Mouse (Mus musculus) spleen, adult 2 months (tissue): ENCODE data around the gene Slco4a1. TPM values are rescaled to one million over a fixed set of nuclear protein-coding genes. Genes with fewer than 3 reads are reported as not detected.

Source experiments
- DNase-seq, 2 experiments: peaks; one replicate each; pipeline versions ENCODE4 v3.0.0 to v3.0.0-alpha.2; 2012 to 2021; ENCODE audit warnings: low spot score in 2 of 2, low read depth in 1 of 2
- H3K27ac ChIP-seq: fragments of 200-500 bp; 2 replicates; pipeline ENCODE4 v1.5.1; 2012; ENCODE audit warnings: low read length, inconsistent platforms; ENCODE audit not compliant: insufficient read depth
- H3K27me3 ChIP-seq: fragments of 200-500 bp; 2 replicates; pipeline ENCODE4 v1.6.1; 2012; ENCODE audit warnings: mild to moderate bottlenecking, moderate library complexity, low read length, inconsistent platforms; ENCODE audit not compliant: control insufficient read depth, insufficient read depth
- H3K36me3 ChIP-seq: fragments of 200-500 bp; 2 replicates; pipeline ENCODE4 v1.6.1; 2012; ENCODE audit warnings: mild to moderate bottlenecking, low read length, inconsistent platforms; ENCODE audit not compliant: control insufficient read depth, insufficient read depth
- H3K4me1 ChIP-seq: fragments of 200-500 bp; 2 replicates; pipeline ENCODE4 v1.6.1; 2011; ENCODE audit warnings: inconsistent platforms; ENCODE audit not compliant: control insufficient read depth, insufficient read depth, insufficient read length
- H3K4me3 ChIP-seq: fragments of 200-500 bp; 2 replicates; pipeline ENCODE4 v1.5.1; 2011; ENCODE audit warnings: mild to moderate bottlenecking, inconsistent platforms; ENCODE audit not compliant: insufficient read depth, insufficient read length; ENCODE audit errors: extremely low read depth
- CTCF ChIP-seq: fragments of 200-500 bp; IDR thresholded peaks from 2 replicates; pipeline ENCODE4 v1.5.1; 2011; ENCODE audit warnings: mild to moderate bottlenecking, inconsistent platforms; ENCODE audit not compliant: insufficient read depth, insufficient read length, insufficient replicate concordance; ENCODE audit errors: extremely low read depth
- POLR2A ChIP-seq: fragments of 200-500 bp; IDR thresholded peaks from 2 replicates; pipeline ENCODE4 v1.6.1; 2011; ENCODE audit warnings: low read depth, low read length, inconsistent platforms
- WGBS: fragments of 180-500 bp; shearing (Covaris S2); methylation state at CpG from one replicate; pipeline ENCODE4 v1.1.7; 2018; 5-methylcytosine and 5-hydroxymethylcytosine counted together
- polyA plus RNA-seq: library from polyadenylated mRNA; depleted of rRNA; stranded (reverse); fragments of >200 nt; gene quantifications from 2 replicates; pipeline ENCODE4 v1.2.3, GENCODE M21; 2012

Gene Slco4a1
- polyA plus RNA-seq, 1 experiment, result 8.1 TPM

GRCm38 (mm10) chr2:180500726-180501125, 44.7 kb downstream of the Slco4a1 start:
- H3K4me3 ChIP-seq, result no peak overlapping the region
- no peak for DNase-seq
- H3K36me3 ChIP-seq, result no peaks in the 10 kb centered on the region
- TF ChIP-seq CTCF (no peak), POLR2A (no peak)
- 43% methylated on average over 13 of the region's 13 CpGs for WGBS
- H3K27ac ChIP-seq, result no peak overlapping the region
- H3K4me1 ChIP-seq, result no peaks in the 10 kb centered on the region
- H3K27me3 ChIP-seq, result peaks cover 3% of the 10 kb centered on the region; the same call in 1 of the 2 replicates

GRCm38 (mm10) chr2:180501217-180501967, 45.3 kb downstream of the Slco4a1 start:
- no peak overlapping the region for H3K4me3 ChIP-seq
- H3K36me3 ChIP-seq, result no peaks in the 10 kb centered on the region
- H3K27ac ChIP-seq, result no peak overlapping the region
- WGBS, result 46% methylated on average over 9 of the region's 9 CpGs
- H3K27me3 ChIP-seq, result peaks cover 3% of the 10 kb centered on the region; the same call in 1 of the 2 replicates
- no peak for TF ChIP-seq POLR2A
- TF ChIP-seq CTCF, result no peak
- no peak for DNase-seq
- H3K4me1 ChIP-seq, result no peaks in the 10 kb centered on the region

GRCm38 (mm10) chr2:180506281-180506680, 50.2 kb downstream of the Slco4a1 start:
- Histone ChIP-seq H3K27me3 (no peaks in the 10 kb centered on the region), H3K4me3 (no peak overlapping the region), H3K36me3 (no peaks in the 10 kb centered on the region), H3K4me1 (no peaks in the 10 kb centered on the region), H3K27ac (no peak overlapping the region)
- TF ChIP-seq POLR2A, result no peak
- no peak for TF ChIP-seq CTCF
- DNase-seq, result no peak
- WGBS, result 82% methylated on average over 5 of the region's 5 CpGs

- 84% methylated on average over 14 of the region's 14 CpGs for WGBS
- no peaks in the 10 kb centered on the region for H3K36me3 ChIP-seq
- no peaks in the 10 kb centered on the region for H3K4me1 ChIP-seq
- H3K4me3 ChIP-seq, result no peak overlapping the region
- H3K27ac ChIP-seq, result no peak overlapping the region
- no peak for DNase-seq
- H3K27me3 ChIP-seq, result no peaks in the 10 kb centered on the region
- TF ChIP-seq CTCF (no peak), POLR2A (no peak)
These were observed 52.5 kb downstream of the Slco4a1 start for GRCm38 (mm10) chr2:180508455-180509115.

GRCm38 (mm10) chr2:180510867-180511266, 54.8 kb downstream of the Slco4a1 start:
- no peak overlapping the region for H3K27ac ChIP-seq
- H3K27me3 ChIP-seq, result no peaks in the 10 kb centered on the region
- H3K36me3 ChIP-seq, result no peaks in the 10 kb centered on the region
- no peak for DNase-seq
- no peak for TF ChIP-seq POLR2A
- no peak for TF ChIP-seq CTCF
- H3K4me1 ChIP-seq, result no peaks in the 10 kb centered on the region
- no peak overlapping the region for H3K4me3 ChIP-seq
- 84% methylated on average over 5 of the region's 5 CpGs for WGBS

GRCm38 (mm10) chr2:180511875-180512661, 56.0 kb downstream of the Slco4a1 start:
- Histone ChIP-seq H3K4me3 (no peak overlapping the region), H3K27ac (no peak overlapping the region), H3K27me3 (no peaks in the 10 kb centered on the region), H3K4me1 (no peaks in the 10 kb centered on the region), H3K36me3 (no peaks in the 10 kb centered on the region)
- no peak for DNase-seq
- TF ChIP-seq POLR2A (no peak), CTCF (no peak)
- 25% methylated on average over 13 of the region's 13 CpGs for WGBS
